Mouse (Mus musculus) megakaryocyte, adult 5-6 weeks (primary cell): ENCODE measurements around the gene Setd3. TPM values are rescaled to one million over a fixed set of nuclear protein-coding genes. Genes with fewer than 3 reads are reported as not detected.

Source experiments
- ATAC-seq: 2 replicates; pipeline ENCODE4 v1.8.0; 2016; ENCODE audit warnings: mild to moderate bottlenecking, inconsistent platforms; ENCODE audit not compliant: poor library complexity, severe bottlenecking
- total RNA-seq, 2 experiments: library from RNA; stranded (forward) in 1 of 2; stranded (reverse) in 1 of 2; fragments of 153-499, 151-499 nt in 1 of 2; fragments of 221-1000, 200-1000 nt in 1 of 2; gene quantifications; 2 replicates each; pipeline versions ENCODE4 v1.2.3 to v1.2.4; 2015 to 2017

The Setd3 gene
- total RNA-seq, 2 experiments from 2014 or later: 60.3 to 109 TPM

GRCm38 (mm10) chr12:108088253-108088652, 90.9 kb downstream of the Setd3 start:
- peak; percentile 74 for ATAC-seq

- no peak for ATAC-seq
Measured at GRCm38 (mm10) chr12:108087489-108087888, 91.6 kb downstream of the Setd3 start.

GRCm38 (mm10) chr12:108078122-108078752, 100.9 kb downstream of the Setd3 start:
- no peak for ATAC-seq

- no peak for ATAC-seq
Measured at GRCm38 (mm10) chr12:108072907-108073306, 106.2 kb downstream of the Setd3 start.

- ATAC-seq: no peak
Measured at GRCm38 (mm10) chr12:108070685-108071662, 108.1 kb downstream of the Setd3 start.

GRCm38 (mm10) chr12:108069504-108069903, 109.6 kb downstream of the Setd3 start:
- no peak for ATAC-seq

- no peak for ATAC-seq
Measured at GRCm38 (mm10) chr12:108067811-108068375, 111.2 kb downstream of the Setd3 start.

- ATAC-seq: no peak
Measured at GRCm38 (mm10) chr12:108067231-108067630, 111.9 kb downstream of the Setd3 start.

GRCm38 (mm10) chr12:108064396-108064998, 114.6 kb downstream of the Setd3 start:
- ATAC-seq: no peak

GRCm38 (mm10) chr12:108063986-108064385, 115.1 kb downstream of the Setd3 start:
- no peak for ATAC-seq

GRCm38 (mm10) chr12:108062137-108062536, 117.0 kb downstream of the Setd3 start:
- no peak for ATAC-seq

GRCm38 (mm10) chr12:108061661-108062060, 117.5 kb downstream of the Setd3 start:
- no peak for ATAC-seq

Other genes with a start within 250 kb of the Setd3 start
- 0.38 and 0.39 TPM in 2 replicates for gene Bcl11b, start 175.7 kb downstream of the Setd3 start, total RNA-seq (2015)
- gene Bcl11b, start 175.7 kb downstream of the Setd3 start, total RNA-seq (2017): 0.28 and 0.33 TPM in 2 replicates
- 53.3 and 61.4 TPM in 2 replicates for gene Ccnk, start 265 bp upstream of the Setd3 start, total RNA-seq (2015)
- 8.3 and 14.5 TPM in 2 replicates for gene Ccnk, start 265 bp upstream of the Setd3 start, total RNA-seq (2017)
- 0.04 and 0.05 TPM in 2 replicates for gene Ccdc85c, start 96.1 kb upstream of the Setd3 start, total RNA-seq (2015)
- gene Ccdc85c, start 96.1 kb upstream of the Setd3 start, total RNA-seq (2017): 0.11 and 0.37 TPM in 2 replicates
- not detected in 2 replicates for gene Hhipl1, start 127.0 kb upstream of the Setd3 start, total RNA-seq (2015)
- not detected in 2 replicates for gene Hhipl1, start 127.0 kb upstream of the Setd3 start, total RNA-seq (2017)
- not detected in 2 replicates for gene Cyp46a1, start 155.1 kb upstream of the Setd3 start, total RNA-seq (2015)
- gene Cyp46a1, start 155.1 kb upstream of the Setd3 start, total RNA-seq (2017): not detected in 2 replicates
- gene Eml1, start 191.6 kb upstream of the Setd3 start, total RNA-seq (2015): 0.60 TPM in 1 of 2 replicates, not detected in the other
- gene Eml1, start 191.6 kb upstream of the Setd3 start, total RNA-seq (2017): not detected in 2 replicates